ENCODE assay signal across 24 mouse cellular contexts in genomic region chr7:99854311-99854710, GRCm38 (mm10). TPM values are rescaled to one million over a fixed set of nuclear protein-coding genes. Genes with fewer than 3 reads are reported as not detected.
DNase-seq lines count a peak whose midpoint lies in the region; ATAC-seq and TF ChIP-seq lines count a peak whose summit lies in the region.
"Had no signal": no experiment of that assay in that cellular context is flagged by ENCODE, and none has a peak within 500 bp of the region (broad histone marks: within the 10 kb centered on the region; RNA-seq: fewer than 3 reads in every experiment).

No protein-coding gene starts in this region.

- no peak for ATAC-seq in intestine, postnatal 0 days
- no peak for ATAC-seq in intestine, embryonic 16.5 days
- ATAC-seq in lung, postnatal 0 days = no peak
- ATAC-seq in stomach, postnatal 0 days (ENCODE audit: low FRiP score, low TSS enrichment) = no peak
- ATAC-seq: CD4-positive, CD25-positive, alpha-beta regulatory T cell, adult 4 months; forebrain, embryonic 13.5 days had no signal

- H3K9ac ChIP-seq in intestine, postnatal 0 days (ENCODE audit: low read depth, low read length) = no peak overlapping the region
- H3K9ac ChIP-seq in intestine, embryonic 16.5 days (ENCODE audit: low read depth, low read length) = no peak overlapping the region
- H3K9ac ChIP-seq in liver, adult 2 months (ENCODE audit: low read depth, low read length) = no peak overlapping the region
- no peak overlapping the region for H3K9ac ChIP-seq in lung, postnatal 0 days (replicated peaks; ENCODE audit: low read depth)
- H3K9ac ChIP-seq in stomach, postnatal 0 days (ENCODE audit: low read length) = no peak overlapping the region
- H3K9ac ChIP-seq: embryonic facial prominence, embryonic 13.5 days; forebrain, embryonic 13.5 days; heart, embryonic 15.5 days; hindbrain, embryonic 14.5 days had no signal

- no peak overlapping the region for H3K27ac ChIP-seq in intestine, postnatal 0 days (ENCODE audit: low read depth, low read length)
- H3K27ac ChIP-seq in intestine, embryonic 16.5 days (ENCODE audit: low read length) = no peak overlapping the region
- no peak overlapping the region for H3K27ac ChIP-seq in liver, adult 2 months (replicated peaks; ENCODE audit: insufficient read depth, low read depth, low read length)
- no peak overlapping the region for H3K27ac ChIP-seq in lung, postnatal 0 days (ENCODE audit: low read length)
- no peak overlapping the region for H3K27ac ChIP-seq in stomach, postnatal 0 days (replicated peaks)
- H3K27ac ChIP-seq: embryonic facial prominence, embryonic 13.5 days; forebrain, embryonic 13.5 days; heart, embryonic 15.5 days; hindbrain, embryonic 14.5 days had no signal

- no peaks in the 10 kb centered on the region for H3K27me3 ChIP-seq in intestine, postnatal 0 days (replicated peaks; ENCODE audit: control insufficient read depth, insufficient read depth, low read length)
- no peaks in the 10 kb centered on the region for H3K27me3 ChIP-seq in intestine, embryonic 16.5 days (replicated peaks; ENCODE audit: control insufficient read depth, insufficient read depth, low read length)
- H3K27me3 ChIP-seq in liver, adult 2 months (ENCODE audit: control insufficient read depth, insufficient read depth, low read length) = no peaks in the 10 kb centered on the region
- no peaks in the 10 kb centered on the region for H3K27me3 ChIP-seq in lung, postnatal 0 days (replicated peaks; ENCODE audit: insufficient read depth, low read length)
- no peaks in the 10 kb centered on the region for H3K27me3 ChIP-seq in stomach, postnatal 0 days (ENCODE audit: control insufficient read depth, insufficient read depth, low read length)
- H3K27me3 ChIP-seq: embryonic facial prominence, embryonic 13.5 days; forebrain, embryonic 13.5 days; heart, embryonic 15.5 days had no signal

- H3K4me2 ChIP-seq in intestine, postnatal 0 days (replicated peaks; ENCODE audit: low read depth) = no peak overlapping the region
- H3K4me2 ChIP-seq in intestine, embryonic 16.5 days (ENCODE audit: low read depth, low read length) = no peak overlapping the region
- no peak overlapping the region for H3K4me2 ChIP-seq in lung, postnatal 0 days (replicated peaks; ENCODE audit: low read depth, low read length)
- no peak overlapping the region for H3K4me2 ChIP-seq in stomach, postnatal 0 days (replicated peaks; ENCODE audit: low read depth)
- H3K4me2 ChIP-seq: embryonic facial prominence, embryonic 13.5 days; forebrain, embryonic 13.5 days; heart, embryonic 11.5 days; heart, embryonic 15.5 days; hindbrain, embryonic 14.5 days had no signal

- peaks cover 44% of the 10 kb centered on the region; the same call in 1 of the 2 replicates for H3K79me2 ChIP-seq in liver, adult 2 months (ENCODE audit: control insufficient read depth, insufficient read depth, low read length)

- peak; percentile 32 for DNase-seq in liver, adult 2 months (ENCODE audit: extremely low read depth, low read depth, low spot score)
- DNase-seq in liver = no peak
- no peak for DNase-seq in lung, postnatal 0 days (ENCODE audit: low spot score)
- no peak for DNase-seq in lung, adult 2 months
- DNase-seq in stomach, postnatal 0 days (ENCODE audit: low spot score) = no peak
- no peak for DNase-seq in adrenal gland, postnatal 10 days
- DNase-seq: adrenal gland, postnatal 14 days; B cell, adult 2 months; cerebellum, adult 18-20 months; cerebellum, adult 9-11 months; cerebellum, postnatal 36 days; gastrocnemius, adult 2 months; gastrocnemius, postnatal 25 days; heart, adult 18-20 months; heart, postnatal 14 days had no signal

- 0 out of 2 replicates have a peak, but pooled peaks cover 3% of the 10 kb centered on the region for H3K4me1 ChIP-seq in intestine, postnatal 0 days (replicated peaks; ENCODE audit: control insufficient read depth, insufficient read depth, low read length)
- peaks cover 14% of the 10 kb centered on the region for H3K4me1 ChIP-seq in intestine, embryonic 16.5 days (ENCODE audit: control insufficient read depth, insufficient read depth, low read length)
- H3K4me1 ChIP-seq in liver, adult 2 months (ENCODE audit: control insufficient read depth, insufficient read depth, low read length) = peaks cover 15% of the 10 kb centered on the region
- H3K4me1 ChIP-seq in lung, postnatal 0 days (ENCODE audit: insufficient read depth, low read depth, low read length) = peaks cover 8% of the 10 kb centered on the region; the same call in 1 of the 2 replicates
- H3K4me1 ChIP-seq in lung, adult 2 months (ENCODE audit: control insufficient read depth, insufficient read depth, low read length) = peaks cover 7% of the 10 kb centered on the region
- peaks cover 3% of the 10 kb centered on the region; the same call in 1 of the 2 replicates for H3K4me1 ChIP-seq in stomach, postnatal 0 days (replicated peaks; ENCODE audit: control insufficient read depth, insufficient read depth)

- H3K36me3 ChIP-seq in intestine, postnatal 0 days (ENCODE audit: control insufficient read depth, insufficient read depth) = peaks cover 11% of the 10 kb centered on the region
- H3K36me3 ChIP-seq in intestine, embryonic 16.5 days (ENCODE audit: control insufficient read depth, insufficient read depth, low read length) = 0 out of 2 replicates have a peak, but pooled peaks cover 4% of the 10 kb centered on the region
- H3K36me3 ChIP-seq in liver, adult 2 months (ENCODE audit: control insufficient read depth, insufficient read depth, low read length) = peaks cover 6% of the 10 kb centered on the region
- no peaks in the 10 kb centered on the region for H3K36me3 ChIP-seq in lung, postnatal 0 days (ENCODE audit: insufficient read depth, low read length)
- H3K36me3 ChIP-seq in stomach, postnatal 0 days (ENCODE audit: control insufficient read depth, insufficient read depth, low read length) = no peaks in the 10 kb centered on the region

- TF ChIP-seq POLR2A in liver, adult 2 months (IDR thresholded peaks at IDR 0.05; ENCODE audit: extremely low read depth, insufficient read depth, low read length) = no peak
- TF ChIP-seq POLR2A in lung, adult 2 months (IDR thresholded peaks at IDR 0.05; ENCODE audit: borderline replicate concordance, extremely low read depth, low read depth, low read length) = no peak

- no peaks in the 10 kb centered on the region for H3K9me3 ChIP-seq in intestine, postnatal 0 days (ENCODE audit: control insufficient read depth)
- H3K9me3 ChIP-seq in intestine, embryonic 16.5 days (ENCODE audit: control insufficient read depth, low read length) = no peaks in the 10 kb centered on the region
- no peaks in the 10 kb centered on the region for H3K9me3 ChIP-seq in lung, postnatal 0 days (ENCODE audit: low read length)
- no peaks in the 10 kb centered on the region for H3K9me3 ChIP-seq in stomach, postnatal 0 days (ENCODE audit: control insufficient read depth, low read length)
- H3K9me3 ChIP-seq: embryonic facial prominence, embryonic 13.5 days; forebrain, embryonic 13.5 days; heart, embryonic 15.5 days had no signal

- peak; percentile 41; the same call in 1 of the 2 replicates for TF ChIP-seq CTCF in intestine, postnatal 0 days (IDR thresholded peaks at IDR 0.05; ENCODE audit: low read depth)
- no peak for TF ChIP-seq CTCF in liver, adult 2 months (IDR thresholded peaks at IDR 0.05; ENCODE audit: low read depth, low read length)
- peak; percentile 40 for TF ChIP-seq CTCF in lung, postnatal 0 days (IDR thresholded peaks at IDR 0.05)
- no peak for TF ChIP-seq CTCF in lung, adult 2 months (IDR thresholded peaks at IDR 0.05; ENCODE audit: insufficient read depth, low read length)
- peak; percentile 52 for TF ChIP-seq CTCF in stomach, postnatal 0 days (IDR thresholded peaks at IDR 0.05; ENCODE audit: low read depth)

- WGBS in intestine, postnatal 0 days = 87% methylated on average over 4 of the region's 4 CpGs
- WGBS in intestine, embryonic 16.5 days = 87% methylated on average over 4 of the region's 4 CpGs
- WGBS in liver, adult 2 months = 75% methylated on average over 4 of the region's 4 CpGs
- 70% methylated on average over 4 of the region's 4 CpGs for WGBS in lung, postnatal 0 days
- 72% methylated on average over 4 of the region's 4 CpGs for WGBS in lung, adult 2 months
- WGBS in stomach, postnatal 0 days = 84% methylated on average over 4 of the region's 4 CpGs

- H3K4me3 ChIP-seq in intestine, postnatal 0 days (ENCODE audit: low read depth, low read length) = no peak overlapping the region
- H3K4me3 ChIP-seq in intestine, embryonic 16.5 days (ENCODE audit: low read length) = no peak overlapping the region
- no peak overlapping the region for H3K4me3 ChIP-seq in liver, adult 2 months (ENCODE audit: insufficient read depth, low read depth, low read length)
- no peak overlapping the region for H3K4me3 ChIP-seq in lung, postnatal 0 days (ENCODE audit: low read depth, low read length)
- no peak overlapping the region for H3K4me3 ChIP-seq in lung, adult 2 months (replicated peaks; ENCODE audit: extremely low read depth, low read depth, low read length)
- no peak overlapping the region for H3K4me3 ChIP-seq in stomach, postnatal 0 days (ENCODE audit: low read depth, low read length)
- H3K4me3 ChIP-seq: embryonic facial prominence, embryonic 13.5 days; forebrain, embryonic 13.5 days; gastrocnemius, adult 2 months; heart, embryonic 15.5 days had no signal

- no peak for TF ChIP-seq EP300 in lung, postnatal 0 days (IDR thresholded peaks at IDR 0.05)
- no peak for TF ChIP-seq EP300 in stomach, postnatal 0 days (optimal IDR thresholded peaks at IDR 0.05)

RNA-seq across cellular contexts. Expression of gene Xrra1, which starts 4.6 kb away (rescaled TPM):
- 0.17 TPM in 1 of 2 replicates, not detected in the other for polyA plus RNA-seq in intestine, postnatal 0 days (2015; fragmentation: Nextera tagmentation; extraction: Ambion mirVana)
- 0.11 and 0.12 TPM in 2 replicates for polyA plus RNA-seq in intestine, embryonic 16.5 days (2015; fragmentation: Nextera tagmentation; extraction: Ambion mirVana)
- total RNA-seq in liver, adult 2 months (2014; rRNA removed) = 0.13 TPM in 1 of 2 replicates, not detected in the other
- polyA plus RNA-seq in liver, adult 2 months (2012; rRNA removed) = not detected in 2 replicates
- 1.1 and 1.3 TPM in 2 replicates for polyA plus RNA-seq in lung, postnatal 0 days (2015; fragmentation: Nextera tagmentation; extraction: Ambion mirVana)
- 0.87 and 1.1 TPM in 2 replicates for polyA plus RNA-seq in lung, adult 2 months (2012; rRNA removed)
- 0.08 and 0.27 TPM in 2 replicates for polyA plus RNA-seq in stomach, postnatal 0 days (2015; fragmentation: Nextera tagmentation; extraction: Ambion mirVana)
- 1 to 10 TPM; 2.5 to 2.6 TPM for total RNA-seq in adrenal gland, postnatal 10 days (2021)
- total RNA-seq: hematopoietic stem cell, adult 5-6 weeks had no signal

RNA-seq across cellular contexts. Expression of gene Spcs2, which starts 9.0 kb away (rescaled TPM):
- polyA plus RNA-seq in intestine, postnatal 0 days (2015; fragmentation: Nextera tagmentation; extraction: Ambion mirVana) = 237 and 238 TPM in 2 replicates
- polyA plus RNA-seq in intestine, embryonic 16.5 days (2015; fragmentation: Nextera tagmentation; extraction: Ambion mirVana) = 393 and 423 TPM in 2 replicates
- 82.3 and 110 TPM in 2 replicates for total RNA-seq in liver, adult 2 months (2014; rRNA removed)
- 30.4 and 31.1 TPM in 2 replicates for polyA plus RNA-seq in liver, adult 2 months (2012; rRNA removed)
- polyA plus RNA-seq in lung, postnatal 0 days (2015; fragmentation: Nextera tagmentation; extraction: Ambion mirVana) = 318 and 342 TPM in 2 replicates
- 21.5 and 45.6 TPM in 2 replicates for polyA plus RNA-seq in lung, adult 2 months (2012; rRNA removed)
- 289 and 308 TPM in 2 replicates for polyA plus RNA-seq in stomach, postnatal 0 days (2015; fragmentation: Nextera tagmentation; extraction: Ambion mirVana)
- 100 to 1,000 TPM; 118 to 135 TPM for total RNA-seq in adrenal gland, postnatal 10 days (2021)

RNA-seq across cellular contexts. Expression of gene Neu3, which starts 26.1 kb away (rescaled TPM):
- 2.5 TPM in 2 replicates for polyA plus RNA-seq in intestine, postnatal 0 days (2015; fragmentation: Nextera tagmentation; extraction: Ambion mirVana)
- polyA plus RNA-seq in intestine, embryonic 16.5 days (2015; fragmentation: Nextera tagmentation; extraction: Ambion mirVana) = 6.0 and 7.2 TPM in 2 replicates
- 0.46 and 1.0 TPM in 2 replicates for total RNA-seq in liver, adult 2 months (2014; rRNA removed)
- polyA plus RNA-seq in liver, adult 2 months (2012; rRNA removed) = 0.69 and 1.7 TPM in 2 replicates
- polyA plus RNA-seq in lung, postnatal 0 days (2015; fragmentation: Nextera tagmentation; extraction: Ambion mirVana) = 5.8 and 7.6 TPM in 2 replicates
- 3.4 TPM in 2 replicates for polyA plus RNA-seq in lung, adult 2 months (2012; rRNA removed)
- 4.0 and 4.4 TPM in 2 replicates for polyA plus RNA-seq in stomach, postnatal 0 days (2015; fragmentation: Nextera tagmentation; extraction: Ambion mirVana)
- 1 to 10 TPM; 3.0 to 3.7 TPM for total RNA-seq in adrenal gland, postnatal 10 days (2021)

Comparison
In these comparisons a context has a peak if more than half of its experiments do, and no peak if none do; other contexts are left out.
1. CTCF ChIP-seq: peak in intestine, postnatal 0 days (single experiment), lung, postnatal 0 days (single experiment) and stomach, postnatal 0 days (single experiment); none in liver, adult 2 months (single experiment) and lung, adult 2 months (single experiment).